10 mouse cellular contexts compared by ENCODE assay signal in the genomic region with DNA sequence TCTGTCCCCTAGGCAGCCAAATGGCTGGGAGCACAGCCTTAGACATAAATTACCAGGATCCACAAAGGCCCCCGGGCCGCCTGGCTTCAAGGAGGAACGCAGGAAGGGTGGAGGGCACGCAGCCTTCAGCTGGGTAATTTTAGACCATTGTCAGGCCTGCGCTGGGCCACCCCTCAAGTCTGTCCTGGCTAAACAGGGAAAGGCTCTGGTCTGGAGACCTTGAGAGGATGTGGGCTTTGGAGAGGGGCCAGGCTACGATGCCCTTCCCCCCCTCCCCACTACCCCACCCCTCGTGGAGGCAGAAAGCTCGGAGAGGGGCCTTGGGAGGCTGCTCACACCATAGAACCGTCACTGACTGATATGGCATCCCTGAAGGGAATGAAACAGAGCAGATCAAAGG.
DNase-seq lines count a peak whose midpoint lies in the region; ATAC-seq and TF ChIP-seq lines count a peak whose summit lies in the region.
"Had no signal": no experiment of that assay in that cellular context is flagged by ENCODE, and none has a peak within 500 bp of the region (broad histone marks: within the 10 kb centered on the region; RNA-seq: fewer than 3 reads in every experiment).

No protein-coding gene starts in this region.

- H3K4me2 ChIP-seq in hindbrain, embryonic 12.5 days (replicated peaks) = no peak overlapping the region
- H3K4me2 ChIP-seq in embryonic facial prominence, embryonic 14.5 days (ENCODE audit: low read depth, low read length) = no peak overlapping the region

- no peak overlapping the region for H3K9ac ChIP-seq in hindbrain, embryonic 12.5 days
- no peak overlapping the region for H3K9ac ChIP-seq in embryonic facial prominence, embryonic 14.5 days (ENCODE audit: low read depth, low read length)

- no peaks in the 10 kb centered on the region for H3K36me3 ChIP-seq in hindbrain, embryonic 10.5 days
- H3K36me3 ChIP-seq in hindbrain, embryonic 12.5 days = no peaks in the 10 kb centered on the region
- H3K36me3 ChIP-seq in embryonic facial prominence, embryonic 14.5 days (ENCODE audit: control insufficient read depth, insufficient read depth, low read length) = no peaks in the 10 kb centered on the region

- peaks cover 23% of the 10 kb centered on the region for H3K4me1 ChIP-seq in hindbrain, embryonic 10.5 days (replicated peaks)
- H3K4me1 ChIP-seq in hindbrain, embryonic 12.5 days = peaks cover 11% of the 10 kb centered on the region; the same call in 1 of the 2 replicates
- H3K4me1 ChIP-seq in embryonic facial prominence, embryonic 14.5 days (ENCODE audit: control insufficient read depth, insufficient read depth, low read length) = peaks cover 7% of the 10 kb centered on the region

- 58% methylated on average over 9 of the region's 9 CpGs for WGBS in hindbrain, embryonic 10.5 days
- WGBS in hindbrain, embryonic 12.5 days = 48% methylated on average over 9 of the region's 9 CpGs
- WGBS in embryonic facial prominence, embryonic 14.5 days = 25% methylated on average over 9 of the region's 9 CpGs

- H3K27ac ChIP-seq in hindbrain, embryonic 10.5 days = 0 out of 2 replicates have a peak overlapping the region, but pooled peaks have one; percentile 46
- no peak overlapping the region for H3K27ac ChIP-seq in hindbrain, embryonic 12.5 days
- H3K27ac ChIP-seq in embryonic facial prominence, embryonic 14.5 days (replicated peaks; ENCODE audit: low read depth, low read length) = no peak overlapping the region
- no peak overlapping the region for H3K27ac ChIP-seq in layer of hippocampus, adult 2 months

- no peak for TF ChIP-seq CTCF in layer of hippocampus, adult 2 months (conservative IDR thresholded peaks at IDR 0.05)

- no peak for ATAC-seq in hindbrain, embryonic 12.5 days (ENCODE audit: low FRiP score)
- ATAC-seq in embryonic facial prominence, embryonic 14.5 days (ENCODE audit: low read depth) = peak; percentile 45; the same call in 1 of the 2 replicates
- ATAC-seq: hindbrain, embryonic 16.5 days had no signal

- no peak for DNase-seq in hindbrain, embryonic 10.5 days (ENCODE audit: low spot score)
- peak; percentile 71 for DNase-seq in adrenal gland, postnatal 10 days
- peak; percentile 29 for DNase-seq in embryonic facial prominence, embryonic 14.5 days (ENCODE audit: low spot score)
- DNase-seq in kidney, postnatal 36 days = peak; percentile 49 to 51
- no peak for DNase-seq in layer of hippocampus, adult 2 months (ENCODE audit: low spot score in 2 of 2)
- DNase-seq in ovary, postnatal 14 days (ENCODE audit: low spot score) = no peak
- DNase-seq in spleen, postnatal 14 days (ENCODE audit: low spot score in 2 of 2) = no peak
- DNase-seq: cerebellum, adult 11 months had no signal

- no peaks in the 10 kb centered on the region for H3K27me3 ChIP-seq in hindbrain, embryonic 10.5 days (ENCODE audit: insufficient read depth, poor library complexity, severe bottlenecking)
- no peaks in the 10 kb centered on the region for H3K27me3 ChIP-seq in hindbrain, embryonic 12.5 days
- H3K27me3 ChIP-seq in embryonic facial prominence, embryonic 14.5 days (replicated peaks; ENCODE audit: control insufficient read depth, insufficient read depth, low read length) = no peaks in the 10 kb centered on the region

- no peaks in the 10 kb centered on the region for H3K9me3 ChIP-seq in hindbrain, embryonic 10.5 days
- no peaks in the 10 kb centered on the region for H3K9me3 ChIP-seq in hindbrain, embryonic 12.5 days (replicated peaks)
- H3K9me3 ChIP-seq in embryonic facial prominence, embryonic 14.5 days (ENCODE audit: control insufficient read depth, low read length) = no peaks in the 10 kb centered on the region

- no peak overlapping the region for H3K4me3 ChIP-seq in hindbrain, embryonic 10.5 days
- H3K4me3 ChIP-seq in hindbrain, embryonic 12.5 days = no peak overlapping the region
- H3K4me3 ChIP-seq in embryonic facial prominence, embryonic 14.5 days (ENCODE audit: low read depth, low read length) = no peak overlapping the region
- H3K4me3 ChIP-seq in layer of hippocampus, adult 2 months = no peak overlapping the region

Comparison
In these comparisons a context has a peak if more than half of its experiments do, and no peak if none do; other contexts are left out.
1. DNase-seq: peak in adrenal gland, postnatal 10 days (single experiment), embryonic facial prominence, embryonic 14.5 days (single experiment) and kidney, postnatal 36 days (2 of 2); none in hindbrain, embryonic 10.5 days (single experiment), layer of hippocampus, adult 2 months (0 of 2), ovary, postnatal 14 days (single experiment) and spleen, postnatal 14 days (0 of 2).